Mouse (Mus musculus): Measurements from ENCODE around the gene Tdgf1.

Gene Tdgf1

GRCm38 (mm10) chr9:110914631-110915236 is 31.2 kb downstream of the Tdgf1 start:
- DNase-seq (ENCODE audit: low spot score): no peak

GRCm38 (mm10) chr9:110909371-110909967 is 36.5 kb downstream of the Tdgf1 start:
- DNase-seq (ENCODE audit: low spot score): no peak

GRCm38 (mm10) chr9:110908631-110909016 is 37.3 kb downstream of the Tdgf1 start:
- DNase-seq (ENCODE audit: low spot score): no peak

- DNase-seq (ENCODE audit: low spot score): no peak
Measured at GRCm38 (mm10) chr9:110907838-110908630, 37.9 kb downstream of the Tdgf1 start.

GRCm38 (mm10) chr9:110907201-110907837 is 38.6 kb downstream of the Tdgf1 start:
- DNase-seq (ENCODE audit: low spot score): no peak

- DNase-seq (ENCODE audit: low spot score): no peak
Measured at GRCm38 (mm10) chr9:110902271-110902670, 43.7 kb downstream of the Tdgf1 start.

- no peak for DNase-seq (ENCODE audit: low spot score)
Measured at GRCm38 (mm10) chr9:110901204-110901603, 44.8 kb downstream of the Tdgf1 start.

GRCm38 (mm10) chr9:110899451-110900008 is 46.4 kb downstream of the Tdgf1 start:
- no peak for DNase-seq (ENCODE audit: low spot score)

- DNase-seq (ENCODE audit: low spot score): no peak
Measured at GRCm38 (mm10) chr9:110896595-110896994, 49.4 kb downstream of the Tdgf1 start.

- DNase-seq (ENCODE audit: low spot score): no peak
Measured at GRCm38 (mm10) chr9:110895994-110896393, 50.0 kb downstream of the Tdgf1 start.

- DNase-seq (ENCODE audit: low spot score): no peak
Measured at GRCm38 (mm10) chr9:110895507-110895906, 50.5 kb downstream of the Tdgf1 start.

- DNase-seq (ENCODE audit: low spot score): no peak
Measured at GRCm38 (mm10) chr9:110893429-110893828, 52.5 kb downstream of the Tdgf1 start.

- DNase-seq (ENCODE audit: low spot score): no peak
Measured at GRCm38 (mm10) chr9:110892552-110892951, 53.4 kb downstream of the Tdgf1 start.

GRCm38 (mm10) chr9:110891077-110891828 is 54.7 kb downstream of the Tdgf1 start:
- DNase-seq (ENCODE audit: low spot score): no peak

GRCm38 (mm10) chr9:110890026-110890783 is 55.8 kb downstream of the Tdgf1 start:
- no peak for DNase-seq (ENCODE audit: low spot score)
